ENCODE assay signal across 8 mouse cellular contexts in genomic region chr7:113759212-113759611, GRCm38 (mm10). TPM values are rescaled to one million over a fixed set of nuclear protein-coding genes. Genes with fewer than 3 reads are reported as not detected.
DNase-seq lines count a peak whose midpoint lies in the region; ATAC-seq lines count a peak whose summit lies in the region.

No protein-coding gene starts in this region.

- H3K27ac ChIP-seq in midbrain, embryonic 10.5 days (replicated peaks) = no peak overlapping the region

- no peaks in the 10 kb centered on the region for H3K36me3 ChIP-seq in midbrain, embryonic 10.5 days

- peaks cover 14% of the 10 kb centered on the region for H3K27me3 ChIP-seq in midbrain, embryonic 10.5 days (ENCODE audit: low read depth, poor library complexity, severe bottlenecking)

- no peaks in the 10 kb centered on the region for H3K4me1 ChIP-seq in midbrain, embryonic 10.5 days

- no peak overlapping the region for H3K4me3 ChIP-seq in midbrain, embryonic 10.5 days

- 7% methylated on average over 1 of the region's 1 CpGs for WGBS in midbrain, embryonic 10.5 days

- peak; percentile 62 to 73 for DNase-seq in right cerebral cortex, adult 2 months (ENCODE audit: low spot score in 2 of 2)
- DNase-seq in right cerebral cortex, postnatal 14 days = no peak
- DNase-seq in adrenal gland, postnatal 10 days = peak; percentile 54
- peak; percentile 56 for DNase-seq in embryo, embryonic 11.5 days (ENCODE audit: low read depth, low spot score)
- DNase-seq in layer of hippocampus, postnatal 25 days (ENCODE audit: extremely low spot score in 1 of 2, low spot score in 1 of 2) = peak; percentile 30 to 32
- peak; percentile 46 for DNase-seq in midbrain, embryonic 10.5 days (ENCODE audit: low spot score)
- peak; percentile 38 for DNase-seq in thymus, postnatal 25 days

- H3K9me3 ChIP-seq in midbrain, embryonic 10.5 days (replicated peaks) = peaks cover 8% of the 10 kb centered on the region; the same call in 1 of the 2 replicates

- peak; percentile 76 to 80 for ATAC-seq in hematopoietic stem cell, adult 5-6 weeks (replicated peaks in 1 of 2; ENCODE audit: insufficient read depth in 1 of 2, low FRiP score in 2 of 2, low TSS enrichment in 1 of 2, low read depth in 1 of 2, poor library complexity in 2 of 2, severe bottlenecking in 2 of 2)

RNA-seq across cellular contexts. Expression of gene Spon1, which starts 6.6 kb away (rescaled TPM):
- 10 to 100 TPM; 12.9 to 14.2 TPM for total RNA-seq in adrenal gland, postnatal 10 days (2021)
- 0.19 TPM in 1 of 2 replicates, not detected in the other for total RNA-seq in hematopoietic stem cell, adult 5-6 weeks (2017)
- 10 to 100 TPM; 65.9 to 70.7 TPM for total RNA-seq in layer of hippocampus, postnatal 25 days (2021)
- 73.1 and 75.6 TPM in 2 replicates for polyA plus RNA-seq in midbrain, embryonic 10.5 days (2016; fragmentation: Nextera tagmentation; extraction: Ambion mirVana)

Comparison
In these comparisons a context has a peak if more than half of its experiments do, and no peak if none do; other contexts are left out.
1. RNA of gene Spon1, which starts 6.6 kb away (total RNA-seq): 65.9 to 70.7 TPM in layer of hippocampus, postnatal 25 days and 12.9 to 14.2 TPM in adrenal gland, postnatal 10 days; 0.19 TPM in hematopoietic stem cell, adult 5-6 weeks; every median in the first group is over 10 times any median in the second.